Mouse (Mus musculus) WW6 (cell line): ENCODE measurements around the gene Elp5.
"Not testable (repeated sequence)": the region's sequence is repeated elsewhere in the genome, so short reads cannot be mapped to it uniquely, and the experiment has no call there.

Experiments
- DNase-seq: peaks from one replicate; pipeline ENCODE4 v3.0.0-alpha.2; 2013; ENCODE audit warnings: low read depth, low spot score

Elp5 gene

DNA sequence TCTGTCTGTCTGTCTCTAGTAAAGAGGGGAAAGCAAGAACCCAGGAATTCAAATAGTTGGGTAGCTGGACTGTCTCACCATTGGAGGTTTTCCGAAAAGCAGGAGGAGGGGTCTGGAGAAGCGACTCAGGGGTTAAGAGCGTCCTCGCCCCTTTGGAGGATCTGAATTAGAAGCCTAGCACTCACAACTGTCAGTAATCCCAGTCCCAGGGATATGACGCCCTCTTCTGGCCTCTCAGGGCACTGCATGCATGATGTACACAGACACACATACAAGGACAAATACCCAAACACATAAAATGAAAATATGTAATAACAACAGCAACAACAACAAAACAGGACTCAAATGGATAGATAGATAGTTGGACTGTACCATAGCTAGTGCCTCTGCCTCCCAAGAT is 21.7 kb downstream of the Elp5 start:
- DNase-seq: no peak

DNA sequence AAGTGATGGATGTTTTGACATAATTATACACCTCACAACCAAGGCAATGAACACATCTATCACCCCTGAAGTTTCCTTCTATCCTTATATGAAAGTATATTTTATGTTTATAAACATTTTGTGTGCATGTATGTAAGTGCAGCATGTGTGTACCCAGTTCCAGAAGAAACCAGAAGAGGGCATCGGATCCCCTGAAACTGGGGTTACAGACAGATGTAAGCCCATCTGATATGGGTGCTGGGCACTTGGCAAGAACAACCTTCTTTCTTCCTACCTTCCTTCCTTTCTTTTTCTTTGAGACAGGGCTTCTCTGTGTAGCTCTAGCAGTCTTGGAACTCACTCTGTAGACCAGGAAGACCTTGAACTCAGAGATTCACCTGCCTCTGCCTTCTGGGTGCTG is 26.1 kb downstream of the Elp5 start:
- no peak for DNase-seq

- DNase-seq: not testable (repeated sequence)
These were observed 26.7 kb downstream of the Elp5 start for GRCm38 (mm10) chr11:69955618-69956017.

GRCm38 (mm10) chr11:69953267-69953915 is 28.9 kb downstream of the Elp5 start:
- no peak for DNase-seq

DNA sequence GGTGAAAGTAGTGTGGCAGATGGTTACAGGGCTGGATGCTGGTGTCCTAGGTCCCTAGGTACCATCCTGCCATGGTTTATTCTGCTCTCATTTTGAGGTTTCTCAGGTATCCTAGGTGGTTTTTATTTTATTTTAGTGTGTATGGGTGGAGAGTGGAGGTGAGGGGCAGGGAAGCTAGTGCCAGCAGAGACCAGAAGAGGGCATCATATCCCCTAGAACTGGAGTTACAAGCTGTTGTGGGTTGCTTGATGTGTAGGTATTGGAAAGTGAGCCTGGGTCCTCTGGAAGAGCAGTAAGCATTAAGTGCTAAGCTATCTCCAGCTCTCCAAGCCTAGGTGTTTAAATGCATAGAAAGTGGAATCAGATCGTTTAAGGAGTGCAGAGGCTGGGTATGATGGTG is 30.0 kb downstream of the Elp5 start:
- DNase-seq: no peak

DNA sequence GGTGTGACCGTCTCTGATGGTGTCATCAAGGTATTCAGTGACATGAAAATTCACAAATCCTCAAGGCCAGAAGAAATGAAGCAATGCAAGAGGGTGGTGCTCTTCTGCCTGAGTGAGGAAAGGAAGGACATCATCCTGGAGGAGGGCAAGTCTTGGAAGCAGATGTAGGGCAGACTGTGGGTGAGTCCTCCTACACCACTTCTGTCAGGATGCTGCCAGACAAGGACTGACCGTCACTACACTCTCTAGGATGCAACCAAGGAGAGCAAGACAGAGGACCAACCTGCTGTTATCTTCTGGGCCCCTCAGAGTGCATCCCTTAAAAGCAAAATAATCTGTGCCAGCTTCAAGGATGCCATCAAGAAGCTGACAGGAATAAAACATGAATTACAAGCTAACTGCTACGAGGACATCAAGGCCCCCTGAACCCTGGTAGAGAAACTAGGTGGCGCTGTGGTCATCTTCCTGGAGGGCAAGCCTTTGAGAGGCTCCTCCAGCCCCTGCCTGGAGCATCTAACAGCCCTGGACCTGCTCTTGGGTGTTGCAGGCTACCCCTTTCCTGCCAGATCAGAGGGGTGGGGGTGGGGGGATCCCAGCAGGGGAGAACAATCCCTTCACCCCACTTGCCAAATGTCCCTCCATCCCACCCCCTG is 31.4 kb downstream of the Elp5 start:
- no peak for DNase-seq

DNA sequence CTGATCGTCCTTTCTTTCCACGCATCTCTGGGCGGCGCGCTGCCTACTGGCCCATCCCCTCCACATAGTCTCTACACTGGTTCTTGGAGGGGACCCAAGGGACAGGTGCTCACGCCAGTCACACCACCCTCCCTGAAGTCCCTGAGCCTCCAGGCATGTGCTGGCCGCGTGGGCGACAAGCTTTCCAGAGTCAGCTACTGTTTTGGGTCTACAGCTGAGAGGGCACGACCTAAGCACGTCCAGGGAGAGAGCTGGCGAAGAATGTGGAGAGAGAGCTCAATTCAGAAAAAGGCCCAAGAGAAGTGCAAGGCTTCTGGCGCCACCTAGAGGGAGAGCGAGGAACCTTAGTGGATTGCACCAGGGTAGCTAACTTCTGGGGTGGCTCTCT is 33.6 kb downstream of the Elp5 start:
- DNase-seq: peak; percentile 84

DNA sequence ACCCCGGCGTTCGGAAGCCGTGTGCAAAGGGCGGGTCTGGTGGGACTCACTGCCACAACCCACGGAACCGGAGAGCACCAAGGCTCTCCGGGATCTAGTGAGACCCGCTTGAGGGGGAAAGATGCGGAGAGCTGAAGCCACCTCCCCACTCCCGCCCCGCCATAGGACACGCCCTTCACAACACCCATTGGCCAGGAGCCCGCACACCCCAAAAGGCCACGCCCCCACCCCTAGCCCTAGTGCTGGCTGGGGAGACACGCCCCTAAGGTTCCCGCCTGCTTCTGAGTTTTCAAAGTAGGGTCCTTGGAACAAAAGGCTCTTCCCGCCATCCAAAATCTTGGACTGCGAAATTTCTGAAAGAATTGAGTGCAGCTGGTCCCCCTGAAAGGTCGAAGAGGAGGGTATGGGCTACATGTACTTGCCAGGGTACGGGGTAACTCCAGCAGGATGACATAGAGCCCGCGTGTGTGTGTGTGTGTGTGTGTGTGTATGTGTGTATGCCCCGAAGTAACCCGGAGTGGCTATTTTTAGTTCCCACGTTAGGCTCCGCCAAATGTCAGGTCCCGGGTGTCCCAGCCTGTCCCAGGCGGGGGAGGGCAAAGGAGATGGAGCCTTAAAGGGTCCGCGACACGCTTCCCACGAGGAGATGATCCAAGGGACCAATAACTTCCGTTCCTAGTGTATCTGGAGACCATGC is 34.1 kb downstream of the Elp5 start, which contains the start of gene Slc2a4:
TSS of gene Slc2a4 (minus strand) at position 123 of the 697 bp plus-strand sequence.
- peak; percentile 91 for DNase-seq

GRCm38 (mm10) chr11:69947337-69948065 is 34.8 kb downstream of the Elp5 start:
- no peak for DNase-seq

GRCm38 (mm10) chr11:69945997-69946891 is 36.1 kb downstream of the Elp5 start:
- no peak for DNase-seq

DNA sequence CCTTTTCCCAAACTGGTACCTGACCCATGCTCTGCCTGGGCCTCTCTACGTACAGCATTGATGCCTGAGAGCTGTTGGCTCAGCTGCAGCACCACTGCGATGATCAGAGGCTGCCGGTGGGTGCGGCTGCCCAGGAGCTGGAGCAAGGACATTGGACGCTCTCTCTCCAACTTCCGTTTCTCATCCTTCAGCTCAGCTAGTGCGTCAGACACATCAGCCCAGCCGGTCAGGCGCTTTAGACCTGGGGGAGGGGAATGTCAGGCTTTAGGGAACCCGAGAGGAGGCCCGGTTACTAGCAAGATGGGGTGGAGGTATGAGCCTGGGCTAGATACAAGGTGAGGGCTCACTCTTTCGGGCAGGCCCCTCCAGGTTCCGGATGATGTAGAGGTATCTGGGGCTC is 37.1 kb downstream of the Elp5 start:
- no peak for DNase-seq

GRCm38 (mm10) chr11:69940962-69941361 is 41.4 kb downstream of the Elp5 start:
- no peak for DNase-seq

- DNase-seq: no peak
These were observed 42.6 kb downstream of the Elp5 start for GRCm38 (mm10) chr11:69939731-69940130.

GRCm38 (mm10) chr11:69939181-69939580 is 43.1 kb downstream of the Elp5 start:
- no peak for DNase-seq

GRCm38 (mm10) chr11:69938401-69938979 is 43.8 kb downstream of the Elp5 start:
- DNase-seq: no peak

DNA sequence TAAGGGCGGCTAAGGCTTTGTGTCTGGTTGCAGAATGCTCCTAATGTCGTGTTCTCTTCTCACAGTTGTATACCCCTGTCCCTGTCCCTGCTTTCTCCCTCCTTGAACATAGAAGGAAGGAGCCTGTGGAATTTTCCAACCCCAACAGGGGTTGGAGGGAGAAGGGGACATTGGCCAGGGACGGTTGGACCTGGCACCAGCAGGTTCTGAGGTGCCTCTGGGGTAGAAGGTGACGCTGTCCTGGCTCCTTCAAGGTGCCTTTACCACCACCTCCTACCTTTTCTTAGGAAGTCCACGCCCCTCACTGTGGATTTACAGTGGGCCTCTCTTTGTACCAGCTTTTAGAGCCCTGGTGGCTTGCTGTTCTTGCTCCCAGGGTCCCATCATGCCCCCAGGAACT is 44.5 kb downstream of the Elp5 start:
- no peak for DNase-seq

- DNase-seq: no peak
These were observed 44.9 kb downstream of the Elp5 start for GRCm38 (mm10) chr11:69937385-69937784.

DNA sequence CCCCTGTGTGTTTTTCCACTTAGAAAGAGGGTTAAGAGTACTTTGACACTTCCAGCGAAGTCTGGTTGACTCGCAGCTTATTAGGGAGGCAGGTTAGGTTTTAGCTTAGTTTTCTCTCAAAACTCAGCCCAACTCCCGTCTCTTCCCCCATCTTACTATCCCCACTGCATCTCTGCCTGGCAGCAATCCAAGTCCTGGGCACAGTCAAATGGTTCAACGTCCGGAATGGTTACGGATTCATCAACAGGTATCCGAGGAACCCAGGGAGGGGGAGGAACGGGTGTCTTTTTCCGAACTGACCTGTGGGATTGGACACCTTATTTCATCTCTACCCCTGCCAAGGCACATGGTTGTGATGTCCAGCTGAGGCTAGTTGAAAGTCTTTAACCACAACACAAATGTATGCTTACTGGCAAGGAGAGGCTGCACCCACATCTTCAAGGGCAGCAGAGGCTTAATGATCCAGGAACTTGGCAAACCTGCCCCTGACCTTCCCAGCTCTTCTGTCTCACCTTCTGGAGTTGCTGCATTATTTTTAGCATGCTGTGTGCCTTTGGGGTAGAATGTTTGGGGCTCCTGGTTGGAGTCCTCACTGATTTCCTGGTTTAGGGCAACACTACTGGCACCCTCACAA is 45.5 kb downstream of the Elp5 start:
- no peak for DNase-seq

DNA sequence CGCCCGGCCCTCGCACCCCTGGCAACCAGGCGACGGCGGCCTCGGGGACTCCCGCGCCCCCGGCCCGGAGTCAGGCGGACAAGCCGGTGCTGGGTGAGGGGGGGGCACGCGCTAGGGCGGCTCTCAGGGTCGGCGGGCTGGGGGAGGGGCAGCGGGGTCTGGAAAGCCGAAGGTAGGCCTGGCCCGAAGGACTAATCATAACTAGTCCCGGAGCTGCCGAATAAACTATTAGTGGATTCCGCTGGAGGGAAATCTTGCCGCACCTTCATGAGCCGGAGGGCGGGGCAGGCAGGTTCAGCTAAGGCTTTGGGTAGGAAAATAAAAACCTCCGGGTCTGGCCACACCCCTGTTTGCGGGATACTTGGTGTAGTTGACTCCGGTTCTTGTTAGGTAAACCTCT is 46.2 kb downstream of the Elp5 start:
- DNase-seq: no peak

DNA sequence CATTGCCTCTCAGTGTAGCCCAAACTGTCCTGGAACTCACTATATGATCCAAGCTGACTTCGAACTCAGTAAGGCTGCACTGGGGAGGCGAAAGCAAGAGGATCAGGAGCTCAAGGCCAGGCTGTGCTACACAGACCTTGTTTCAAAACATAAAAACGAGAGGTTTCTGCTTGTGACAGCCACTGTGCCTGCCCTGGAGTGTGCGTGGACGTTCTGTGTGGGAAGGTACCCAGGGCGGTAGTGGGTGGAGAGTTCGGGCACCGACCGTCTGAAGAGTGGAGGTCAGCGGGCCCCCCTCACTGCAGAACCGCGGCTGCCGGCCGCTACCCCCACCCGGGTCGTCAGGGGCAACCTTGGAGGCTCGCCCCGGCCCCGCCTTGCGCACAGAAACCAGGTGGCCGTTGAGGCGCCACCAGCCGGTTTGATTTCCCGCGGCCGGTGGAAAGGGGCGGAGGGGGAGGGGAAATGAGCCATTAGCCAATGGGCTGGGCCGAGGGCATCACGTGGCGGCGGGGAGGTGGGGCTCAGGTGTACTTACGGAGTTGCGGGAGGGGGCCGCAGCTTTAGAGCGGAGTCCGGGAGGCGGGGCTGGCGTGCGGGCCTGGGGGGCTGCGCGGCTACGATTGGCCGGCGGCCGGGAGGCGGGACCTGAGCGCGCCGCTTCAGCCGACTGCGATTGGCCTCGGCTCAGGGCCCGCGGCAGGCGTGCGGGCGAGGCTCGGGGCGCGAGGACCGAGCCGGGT is 47.0 kb downstream of the Elp5 start, which contains the start of gene Ybx2:
TSS of gene Ybx2 (plus strand) at position 660 of the 743 bp plus-strand sequence.
- peak; percentile 94 for DNase-seq
